25 mouse cellular contexts compared by ENCODE assay signal in genomic region chr3:142333458-142333857, GRCm38 (mm10).
"Had no signal": no experiment of that assay in that cellular context is flagged by ENCODE, and none has a peak within 500 bp of the region (broad histone marks: within the 10 kb centered on the region; RNA-seq: fewer than 3 reads in every experiment).

No protein-coding gene starts in this region.

- H3K4me1 ChIP-seq: hindbrain, embryonic 10.5 days; hindbrain, embryonic 12.5 days; intestine, embryonic 15.5 days; limb, embryonic 12.5 days had no signal

- H3K9ac ChIP-seq: heart, embryonic 12.5 days; hindbrain, embryonic 12.5 days; hindbrain, embryonic 14.5 days; intestine, embryonic 15.5 days; limb, embryonic 12.5 days; liver, embryonic 13.5 days; liver, embryonic 15.5 days; liver, postnatal 0 days had no signal

- H3K9me3 ChIP-seq: heart, embryonic 10.5 days; heart, embryonic 12.5 days; hindbrain, embryonic 10.5 days; hindbrain, embryonic 12.5 days; intestine, embryonic 15.5 days; limb, embryonic 10.5 days; limb, embryonic 12.5 days; liver, embryonic 13.5 days; liver, embryonic 15.5 days had no signal

- ATAC-seq: hindbrain, embryonic 16.5 days; inflammation-experienced regulatory T-cells, adult 6 months; intestine, postnatal 0 days had no signal

- H3K4me2 ChIP-seq: heart, embryonic 12.5 days; hindbrain, embryonic 12.5 days; hindbrain, embryonic 14.5 days; intestine, embryonic 15.5 days; limb, embryonic 12.5 days; liver, embryonic 13.5 days; liver, embryonic 15.5 days had no signal

- H3K27me3 ChIP-seq: heart, embryonic 12.5 days; hindbrain, embryonic 12.5 days; intestine, embryonic 15.5 days; limb, embryonic 12.5 days; liver, embryonic 13.5 days; liver, embryonic 15.5 days had no signal

- DNase-seq: gastrocnemius, postnatal 14 days; gastrocnemius, postnatal 36 days; heart, postnatal 10 days; heart, postnatal 4 days; kidney, adult 18-20 months; kidney, adult 8-10 months; kidney, postnatal 10 days; kidney, postnatal 25 days; kidney, postnatal 4 days; liver; liver, embryonic 13.5 days; liver, postnatal 0 days had no signal

- H3K4me3 ChIP-seq: heart, embryonic 10.5 days; heart, embryonic 12.5 days; hindbrain, embryonic 10.5 days; hindbrain, embryonic 12.5 days; intestine, embryonic 15.5 days; left cerebral cortex, adult 2 months; limb, embryonic 10.5 days; limb, embryonic 12.5 days; liver, embryonic 13.5 days; liver, embryonic 15.5 days had no signal

- H3K36me3 ChIP-seq: hindbrain, embryonic 10.5 days; hindbrain, embryonic 12.5 days; intestine, embryonic 15.5 days; limb, embryonic 10.5 days; limb, embryonic 12.5 days; liver, embryonic 13.5 days; liver, embryonic 15.5 days had no signal

- H3K27ac ChIP-seq: hindbrain, embryonic 10.5 days; hindbrain, embryonic 12.5 days; hindbrain, embryonic 14.5 days; intestine, embryonic 15.5 days; left cerebral cortex, adult 2 months; limb, embryonic 10.5 days; limb, embryonic 12.5 days; liver, embryonic 13.5 days; liver, embryonic 15.5 days had no signal
